Mouse (Mus musculus): ENCODE measurements around the gene Dtx2.
"Not testable (repeated sequence)": the region's sequence is repeated elsewhere in the genome, so short reads cannot be mapped to it uniquely, and the experiment has no call there.

The Dtx2 gene

GRCm38 (mm10) chr5:136066404-136067148, 72.0 kb downstream of the Dtx2 start:
- not testable (repeated sequence) for DNase-seq

- no peak for DNase-seq
Measured at GRCm38 (mm10) chr5:136069411-136069810, 74.8 kb downstream of the Dtx2 start.

GRCm38 (mm10) chr5:136073051-136073450, 78.5 kb downstream of the Dtx2 start:
- no peak for DNase-seq

GRCm38 (mm10) chr5:136073526-136073925, 78.9 kb downstream of the Dtx2 start:
- no peak for DNase-seq

GRCm38 (mm10) chr5:136075076-136075475, 80.5 kb downstream of the Dtx2 start:
- no peak for DNase-seq

GRCm38 (mm10) chr5:136076284-136076683, 81.7 kb downstream of the Dtx2 start:
- DNase-seq, result peak; percentile 9

GRCm38 (mm10) chr5:136077001-136077550, 82.5 kb downstream of the Dtx2 start:
- no peak for DNase-seq

GRCm38 (mm10) chr5:136078136-136078535, 83.5 kb downstream of the Dtx2 start:
- no peak for DNase-seq

GRCm38 (mm10) chr5:136082345-136082744, 87.7 kb downstream of the Dtx2 start:
- no peak for DNase-seq

Measured in right cerebral cortex, postnatal 25 days (tissue).